Mouse (Mus musculus) embryonic fibroblast, embryonic 13.5 days (primary cell): Measurements from ENCODE around the gene Zfp59.

ENCODE experiments used
- CTCF ChIP-seq: IDR thresholded peaks from 2 replicates; pipeline ENCODE4 v1.5.1; 2011; ENCODE audit warnings: mild to moderate bottlenecking, control low read depth, low read length, moderate library complexity, borderline replicate concordance; ENCODE audit not compliant: insufficient read depth
- POLR2A ChIP-seq: IDR thresholded peaks from 2 replicates; pipeline ENCODE4 v1.6.1; 2011; ENCODE audit warnings: low read depth, mild to moderate bottlenecking, control low read depth, low read length, moderate library complexity

DNA sequence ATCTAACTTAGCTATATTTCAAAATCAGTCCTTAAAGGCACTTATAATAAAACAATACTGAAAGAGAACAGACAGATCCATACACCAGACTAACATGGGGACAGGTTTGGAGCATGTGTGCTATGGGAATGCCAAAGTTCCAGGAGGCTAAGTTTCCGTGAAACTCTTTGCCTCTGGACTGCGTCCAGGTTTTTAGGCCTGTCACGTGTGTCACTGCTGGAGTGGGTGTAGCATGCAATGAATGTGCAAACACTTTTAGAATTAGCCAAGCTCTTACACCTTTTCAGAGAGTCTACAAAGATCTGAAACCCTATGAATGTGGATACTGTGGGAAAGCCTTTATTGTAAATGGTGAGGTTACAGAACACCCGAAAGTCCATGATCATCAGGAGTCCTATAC lies 43.3 kb downstream of the Zfp59 start:
- TF ChIP-seq CTCF: no peak
- TF ChIP-seq POLR2A: no peak
